Mouse (Mus musculus) embryo, embryonic 10.5 days (tissue): ENCODE measurements around the gene Plk5.
"Not testable (repeated sequence)": the region's sequence is repeated elsewhere in the genome, so short reads cannot be mapped to it uniquely, and the experiment has no call there.

Source experiments
- DNase-seq: peaks from one replicate; pipeline ENCODE4 v3.0.0-alpha.2; 2015; ENCODE audit warnings: low spot score

Gene Plk5

GRCm38 (mm10) chr10:80331636-80332524 is 24.4 kb upstream of the Plk5 start:
- no peak for DNase-seq

DNA sequence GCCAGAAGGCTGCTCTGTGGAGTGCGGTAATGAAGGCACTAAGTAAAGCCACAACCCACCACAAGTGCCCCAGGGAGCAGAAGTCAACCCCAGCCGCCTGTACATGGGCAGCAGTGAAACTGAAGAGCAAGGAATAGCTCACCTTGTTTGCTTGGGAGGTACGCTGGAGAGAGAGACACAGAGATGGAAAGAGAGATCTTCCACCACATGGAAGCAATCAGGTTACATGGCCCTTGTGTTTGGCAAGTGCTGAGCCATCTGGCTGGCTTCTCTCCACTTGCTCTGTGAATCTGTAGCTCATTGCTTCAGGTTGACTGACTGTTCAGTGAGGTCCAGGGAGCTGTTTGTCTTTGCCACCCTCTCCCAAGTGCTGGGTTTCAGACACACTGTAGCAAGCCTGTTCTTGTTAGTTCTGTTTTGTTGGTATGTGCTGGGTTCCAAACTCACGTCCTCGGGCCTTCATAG is 23.7 kb upstream of the Plk5 start:
- DNase-seq, result no peak

DNA sequence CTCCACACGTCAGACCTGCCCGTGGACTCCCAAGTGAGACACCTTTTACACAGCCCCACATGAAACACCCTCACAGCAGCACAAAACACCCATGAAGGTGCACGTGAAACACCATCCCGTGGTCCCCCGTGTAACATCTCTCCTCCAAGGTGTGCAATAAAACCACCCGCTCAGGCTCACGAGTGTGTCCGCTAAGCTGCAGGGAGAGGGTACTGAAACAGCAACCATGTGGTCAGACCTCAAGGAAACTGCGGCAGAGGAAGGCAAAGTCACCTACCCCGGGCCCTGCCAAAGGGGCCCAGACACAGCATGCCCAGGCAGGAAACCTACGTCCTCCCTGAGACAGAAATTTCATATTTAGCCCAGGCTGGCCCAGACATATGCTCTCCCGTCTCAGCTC is 20.0 kb upstream of the Plk5 start:
- DNase-seq, result no peak

- DNase-seq, result peak; percentile 90
Measured at GRCm38 (mm10) chr10:80339941-80340750, 16.1 kb upstream of the Plk5 start.

DNA sequence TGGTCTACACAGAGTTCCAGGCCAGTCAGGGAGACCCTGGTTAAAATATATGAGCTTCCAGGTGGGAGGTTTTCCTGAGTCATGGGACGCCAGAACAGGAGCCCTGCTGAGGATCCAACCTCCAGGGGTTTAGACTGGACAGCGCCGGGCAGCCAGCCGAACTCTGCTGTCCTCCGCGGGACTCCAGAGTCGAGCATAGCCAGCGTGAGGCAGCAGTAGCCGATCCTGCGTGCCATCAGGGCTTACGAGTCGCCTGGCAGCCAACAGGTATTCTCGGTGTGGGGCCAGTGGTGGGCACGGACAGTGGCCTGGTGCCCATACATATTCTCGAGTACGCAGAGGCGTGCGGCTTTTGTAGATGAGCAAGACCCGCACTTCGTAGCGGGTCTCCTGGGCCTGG is 15.2 kb upstream of the Plk5 start:
- DNase-seq, result no peak

- no peak for DNase-seq
Measured at GRCm38 (mm10) chr10:80341491-80342304, 14.6 kb upstream of the Plk5 start.

DNA sequence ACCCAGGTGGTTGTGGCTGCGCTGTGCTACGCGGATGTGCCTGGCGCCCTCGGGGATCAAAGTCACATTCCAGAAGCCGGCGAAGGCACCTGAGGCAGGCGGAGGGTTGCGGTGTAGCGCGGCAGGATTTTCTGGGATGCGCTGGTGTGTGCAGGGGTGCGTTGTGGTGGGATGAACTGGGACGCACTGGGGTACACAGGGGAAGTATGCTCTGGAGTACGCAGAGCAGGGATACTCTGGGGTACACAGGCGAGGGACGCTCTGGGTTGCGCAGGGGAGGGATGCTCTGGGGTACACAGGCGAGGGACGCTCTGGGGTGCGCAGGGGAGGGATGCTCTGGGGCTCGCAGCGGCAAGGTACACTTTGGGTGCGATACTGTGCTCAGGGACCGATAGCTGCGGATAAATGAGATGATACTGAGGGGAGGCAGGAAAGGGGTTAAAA is 13.9 kb upstream of the Plk5 start:
- no peak for DNase-seq

DNA sequence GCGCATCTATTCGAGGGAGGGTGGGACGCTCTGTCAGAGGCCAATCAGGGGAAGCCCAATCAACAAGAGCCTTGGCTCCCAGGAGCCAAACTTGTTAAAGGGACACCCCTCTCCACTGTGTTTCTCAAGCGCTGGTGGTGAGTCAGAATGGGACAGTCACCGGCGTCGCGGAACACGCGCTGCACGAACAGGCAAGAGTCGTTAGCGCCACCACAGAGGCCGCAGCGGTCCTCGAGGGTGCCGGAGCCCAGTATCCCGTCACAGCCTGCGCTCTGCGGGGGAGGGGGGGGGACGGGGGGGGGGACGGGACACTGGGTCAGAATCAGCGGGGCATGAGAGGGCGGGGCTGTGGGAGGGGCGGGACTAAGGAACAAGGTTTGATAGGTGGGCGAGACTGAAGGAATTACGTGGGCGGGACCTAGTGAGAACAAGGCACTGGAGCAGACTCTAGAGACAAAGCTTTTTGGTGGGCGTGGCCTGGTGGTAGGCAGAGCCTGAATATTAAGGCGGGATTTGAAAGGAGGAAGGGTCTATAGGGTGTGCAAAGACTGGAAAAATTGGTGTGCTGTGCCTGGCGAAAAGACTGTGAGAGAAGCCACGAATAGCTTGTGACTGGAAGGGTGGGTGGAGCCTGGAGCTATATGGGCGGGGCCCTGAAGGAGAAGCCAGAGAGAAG is 13.4 kb upstream of the Plk5 start:
- peak; percentile 89 for DNase-seq

DNA sequence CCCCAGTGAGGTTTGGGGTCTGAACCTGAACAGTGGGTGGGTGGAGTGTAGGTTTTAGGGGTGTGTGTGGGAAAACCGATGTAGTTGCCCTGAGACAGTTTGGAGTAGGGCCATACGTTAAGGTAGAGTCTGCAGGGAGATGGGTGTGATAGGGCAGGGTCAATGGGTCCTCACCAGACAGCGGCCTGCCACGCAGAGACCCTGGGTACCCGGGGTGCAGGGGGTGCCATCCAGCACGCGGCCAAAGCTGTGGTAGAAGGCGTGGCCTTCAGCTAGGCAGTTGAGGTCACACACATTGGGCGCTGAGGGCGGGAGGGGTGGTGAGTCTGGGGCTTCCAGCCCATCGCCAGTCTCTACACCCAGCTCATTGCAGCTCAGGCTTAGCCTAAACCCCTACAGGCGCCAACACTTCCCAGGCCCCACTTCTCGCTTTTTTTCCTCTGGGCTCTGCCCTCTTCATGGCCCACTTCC is 12.8 kb upstream of the Plk5 start:
- DNase-seq, result no peak

DNA sequence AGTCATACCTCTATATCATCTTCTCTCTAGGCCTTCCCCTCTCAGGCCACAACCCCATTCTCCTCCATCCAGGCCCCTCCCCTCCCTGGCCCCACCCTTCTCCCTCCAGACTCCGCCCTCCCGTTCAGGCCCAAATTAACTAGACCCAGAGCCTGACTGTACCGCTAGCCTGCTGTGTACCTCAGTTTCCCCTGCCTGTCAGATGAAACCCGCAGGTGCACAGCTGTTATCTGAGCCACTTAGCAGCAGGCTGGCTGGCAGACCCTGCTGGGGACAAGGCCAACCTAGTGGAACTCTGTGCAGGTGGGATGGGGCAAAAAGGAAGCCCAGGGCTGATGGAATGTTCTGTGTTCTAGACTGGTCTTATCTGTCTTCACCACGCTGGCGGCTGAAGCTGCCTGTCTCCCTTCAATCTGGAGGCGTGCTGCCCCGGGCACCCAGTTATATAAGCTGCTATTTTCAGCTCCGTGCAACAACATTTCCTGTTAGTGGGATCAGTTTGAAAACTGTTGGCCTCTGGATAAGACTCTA is 12.1 kb upstream of the Plk5 start:
- DNase-seq, result no peak

DNA sequence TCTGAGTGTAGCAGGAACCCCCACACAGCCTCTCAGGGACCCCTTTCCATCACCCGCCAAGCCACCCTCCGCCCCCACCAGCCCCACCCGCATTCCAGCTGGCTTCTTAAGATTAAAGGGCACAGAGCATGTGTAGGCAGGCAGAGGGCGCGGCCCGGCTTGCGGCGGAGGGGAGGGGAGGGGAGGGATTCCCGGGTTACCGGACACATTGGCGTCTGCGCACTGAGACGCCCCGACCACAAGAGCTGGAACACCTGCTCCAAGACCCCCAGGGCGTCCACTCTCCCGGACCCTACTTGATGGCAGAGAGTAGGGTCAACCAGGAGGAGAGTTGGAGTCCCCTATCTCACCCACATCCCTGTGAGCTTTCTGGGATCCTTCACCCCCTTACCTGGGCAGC is 11.1 kb upstream of the Plk5 start:
- no peak for DNase-seq

GRCm38 (mm10) chr10:80345929-80346328 is 10.3 kb upstream of the Plk5 start:
- DNase-seq, result not testable (repeated sequence)

DNA sequence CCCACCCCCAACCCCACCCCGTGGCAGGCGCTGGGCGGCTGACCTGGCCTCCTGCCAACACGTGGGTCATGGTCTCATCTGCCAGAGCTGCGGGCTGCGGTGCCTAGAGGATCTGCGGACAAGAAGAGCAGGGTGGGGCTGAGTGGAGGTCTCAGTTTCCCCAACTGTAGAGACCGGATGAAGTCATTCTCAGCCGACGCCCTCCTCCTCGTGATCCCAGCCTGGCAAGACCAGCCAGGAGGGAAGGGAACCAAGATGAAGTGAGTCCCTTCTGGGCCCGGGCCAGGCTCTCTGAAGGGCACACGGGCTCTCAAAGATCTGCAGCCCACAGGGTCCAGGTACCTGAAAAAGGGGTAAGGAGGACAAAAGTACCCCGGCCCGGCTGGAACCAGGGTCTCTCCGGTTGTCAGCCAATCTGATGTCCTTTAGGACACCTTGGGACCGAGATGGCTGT is 8.7 kb upstream of the Plk5 start:
- DNase-seq, result no peak

DNA sequence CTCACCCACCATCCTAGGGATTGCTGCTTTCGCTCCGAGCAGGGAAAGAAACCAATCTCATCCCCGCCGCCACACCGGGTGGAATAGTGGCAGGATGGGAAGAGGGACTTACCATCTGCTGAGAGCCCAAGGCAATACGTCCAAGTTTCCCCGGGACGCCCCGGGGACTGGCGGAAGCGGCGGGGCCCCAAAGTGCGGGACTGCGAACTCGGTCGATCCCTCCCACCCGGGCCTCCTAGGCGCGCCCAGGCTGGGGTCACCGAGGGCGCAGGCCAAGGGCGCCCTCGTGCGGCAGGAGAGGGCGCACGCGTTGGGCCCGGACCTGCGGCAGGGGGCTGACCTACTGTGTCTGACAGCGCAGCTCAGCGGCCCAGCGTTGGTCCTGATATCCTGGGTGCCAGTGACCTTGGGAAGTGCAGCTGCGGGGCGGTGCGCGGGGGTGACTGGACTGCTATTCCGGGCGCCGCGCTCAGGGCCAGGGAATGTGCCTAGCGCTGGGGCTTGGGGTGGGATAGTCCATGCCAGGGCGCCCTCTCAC is 7.9 kb upstream of the Plk5 start, which contains the start of gene Adamtsl5:
TSS of gene Adamtsl5 (minus strand) at position 169 of the 538 bp plus-strand sequence.
- peak; percentile 81 for DNase-seq

GRCm38 (mm10) chr10:80348981-80349380 is 7.3 kb upstream of the Plk5 start:
- DNase-seq, result no peak

DNA sequence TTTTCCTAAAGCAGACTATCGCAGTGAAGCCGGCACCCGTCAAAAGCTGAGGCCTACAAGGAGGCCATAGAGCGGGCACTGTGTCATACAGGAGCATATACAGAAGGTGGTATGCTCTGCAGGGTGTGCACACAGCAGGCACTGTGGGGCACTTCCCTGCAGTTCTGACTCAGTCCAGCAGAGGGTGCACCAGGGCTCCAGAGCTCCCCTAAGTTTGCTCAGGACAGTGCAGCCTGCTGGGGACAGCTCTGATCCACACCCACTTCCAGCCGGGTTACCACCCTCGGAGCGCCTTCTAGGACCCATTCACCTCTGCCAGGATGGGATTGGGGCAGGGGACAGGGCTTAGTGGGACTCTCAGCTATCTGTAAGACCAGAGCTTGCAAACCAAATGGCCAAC is 6.0 kb upstream of the Plk5 start:
- peak; percentile 92 for DNase-seq

DNA sequence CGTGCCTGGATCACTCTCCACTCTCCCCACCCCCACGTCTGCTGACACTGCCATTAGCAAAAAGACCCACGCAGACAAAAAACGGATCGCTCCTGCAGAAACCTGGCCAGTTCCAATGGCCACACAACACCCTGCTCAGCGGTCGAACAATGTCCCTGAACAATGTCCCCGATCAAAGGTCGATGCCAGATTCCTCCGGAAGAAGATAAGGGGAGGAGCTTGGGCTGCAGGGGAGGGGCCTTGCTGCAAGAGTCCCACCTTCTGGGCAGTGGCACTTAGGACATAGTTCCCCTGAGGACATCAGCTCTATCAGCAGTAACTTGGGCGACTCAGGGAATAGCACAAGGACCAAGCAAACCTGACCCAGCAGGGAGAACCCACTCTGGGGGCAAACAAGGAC is 4.4 kb upstream of the Plk5 start:
- no peak for DNase-seq

DNA sequence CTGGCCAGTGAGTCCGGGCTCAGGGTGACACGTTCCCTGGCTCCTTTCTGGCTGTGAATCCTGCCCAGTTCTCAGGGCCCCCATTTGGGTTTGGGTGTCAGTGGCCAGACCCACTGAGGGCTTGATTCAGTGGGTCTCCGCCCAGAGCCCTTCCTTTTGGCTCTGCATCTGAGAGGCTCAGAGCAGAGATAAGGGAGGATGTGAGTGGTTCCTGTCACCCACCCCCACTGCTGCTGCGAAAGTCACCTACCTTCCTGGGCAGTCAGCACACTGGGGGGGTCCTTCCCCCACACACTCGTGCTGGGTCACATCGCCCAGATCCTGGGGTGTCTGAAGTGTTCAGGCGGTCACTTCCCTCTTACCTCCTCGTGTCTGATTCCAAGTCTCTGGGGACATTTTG is 3.5 kb upstream of the Plk5 start:
- DNase-seq, result no peak

DNA sequence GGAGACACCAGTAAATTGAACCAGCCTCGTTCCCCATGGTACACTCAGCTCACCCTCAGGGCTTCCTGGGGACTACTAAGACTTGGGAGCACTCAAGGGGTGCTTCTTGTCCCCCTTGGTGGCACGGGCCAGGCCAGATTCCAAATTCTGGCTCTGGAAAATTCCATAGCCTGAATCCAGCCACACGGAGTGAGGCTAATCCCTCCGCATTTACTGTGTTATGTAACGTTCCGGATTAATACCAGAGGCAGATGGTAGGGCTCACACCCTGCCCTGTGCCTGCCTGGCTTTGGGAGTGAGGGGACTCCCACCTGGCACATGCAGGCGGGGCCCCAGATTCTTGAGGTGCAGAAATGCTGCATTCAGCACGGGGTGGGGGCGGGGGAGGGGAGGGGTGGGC is 828 bp upstream of the Plk5 start:
- no peak for DNase-seq

- no peak for DNase-seq
Measured at GRCm38 (mm10) chr10:80356737-80357136, 478 bp downstream of the Plk5 start.

DNA sequence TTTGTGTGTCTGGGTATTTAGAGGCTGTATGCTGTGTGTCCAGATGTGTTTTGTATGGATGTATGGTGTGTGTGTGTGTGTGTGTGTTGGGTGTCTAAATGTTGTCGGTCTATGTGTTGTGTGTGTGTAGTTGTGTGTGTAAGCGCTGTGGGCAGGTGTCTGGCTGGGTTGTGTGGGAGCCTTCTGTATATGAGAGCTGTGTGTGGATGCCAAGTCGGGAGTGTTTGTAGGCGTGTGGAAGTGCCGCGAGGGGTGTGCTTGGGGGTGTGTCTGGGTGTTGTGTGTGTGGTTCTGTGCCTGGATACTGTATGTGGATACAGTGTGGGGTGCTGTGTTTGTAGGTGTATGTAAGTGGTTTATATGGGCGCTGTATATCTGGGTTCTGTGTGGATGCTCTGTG is 1.1 kb downstream of the Plk5 start:
- DNase-seq, result no peak
